Mouse (Mus musculus) gastrocnemius, adult 8-10 months (tissue): ENCODE measurements around the gene Ndufs1. TPM values are rescaled to one million over a fixed set of nuclear protein-coding genes. Genes with fewer than 3 reads are reported as not detected.

Experiments used
- DNase-seq, 2 experiments: peaks; one replicate each; pipeline ENCODE4 v3.0.0; 2022; ENCODE audit warnings: low spot score in 2 of 2
- total RNA-seq, 4 experiments: library from RNA; stranded (reverse); gene quantifications; 2 replicates each; pipeline ENCODE4 v1.2.4; 2022

Ndufs1 gene
- total RNA-seq = 100 to 1,000 TPM; 316 to 359 (median 349) TPM

DNA sequence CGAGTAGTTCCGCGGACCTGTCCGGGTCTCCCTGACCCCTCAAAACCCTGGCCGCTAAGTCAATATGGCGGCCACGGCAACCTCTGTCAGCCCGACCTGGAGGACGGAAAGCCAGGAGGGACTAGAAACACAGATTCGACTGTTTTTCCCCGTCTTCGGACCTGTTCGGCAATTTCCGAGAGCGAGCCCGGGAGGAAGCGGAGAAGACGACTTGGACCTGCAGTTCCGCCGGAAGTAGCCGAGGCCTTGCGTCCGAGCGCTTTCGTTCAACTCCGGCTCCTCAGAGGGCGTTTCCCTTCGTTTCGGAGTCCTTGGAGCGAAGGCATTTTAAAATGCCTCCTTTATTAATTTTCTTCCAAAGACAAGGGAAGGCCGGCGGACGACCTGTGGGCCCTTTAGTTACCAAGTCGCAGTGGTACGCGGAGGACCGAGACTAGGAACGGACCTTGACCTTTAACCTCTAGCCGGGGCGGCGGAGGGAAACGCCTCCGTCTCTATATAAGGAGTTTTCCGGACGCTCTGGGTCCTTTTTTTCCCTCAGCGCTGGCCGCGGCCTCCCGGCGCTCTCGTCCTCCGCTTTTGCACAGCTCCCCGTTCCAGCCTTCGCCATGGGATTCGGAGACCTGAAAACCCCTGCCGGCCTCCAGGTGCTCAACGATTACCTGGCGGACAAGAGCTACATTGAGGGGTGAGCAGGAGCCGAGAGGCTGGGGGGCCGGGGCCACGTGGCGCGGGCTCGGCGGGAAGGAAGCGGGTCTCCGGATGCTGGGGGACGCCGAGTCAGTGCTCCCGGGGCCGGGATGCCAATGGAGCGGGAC lies at the start of gene Ndufs1, which contains the start of gene Eef1b2:
Ndufs1 (minus strand) TSS at position 230 of the 818 bp plus-strand sequence.
Eef1b2 (plus strand) TSS at position 222 of the 818 bp plus-strand sequence.
- peak; percentile 94 for DNase-seq

GRCm38 (mm10) chr1:63225890-63226289 lies 49.3 kb upstream of the Ndufs1 start:
- DNase-seq = no peak

DNA sequence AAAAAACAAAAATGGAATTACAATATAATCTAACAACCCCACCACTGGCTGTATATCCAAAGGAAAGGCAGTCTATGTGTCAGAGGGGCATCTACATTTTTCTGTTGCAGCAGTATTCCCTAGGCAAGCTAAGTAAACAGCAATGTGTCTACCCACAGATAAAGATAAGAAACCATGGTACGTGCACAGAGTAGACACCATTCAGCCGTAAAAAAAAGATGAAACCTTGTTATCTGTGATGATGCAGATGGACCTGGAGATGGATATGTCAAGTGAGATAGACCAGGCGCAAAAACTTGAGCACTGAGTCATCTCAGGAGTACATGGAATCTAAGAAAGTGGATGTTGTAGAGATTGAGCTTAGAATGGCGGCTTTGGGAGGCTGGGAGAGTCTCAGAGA lies 48.4 kb upstream of the Ndufs1 start:
- DNase-seq = no peak

DNA sequence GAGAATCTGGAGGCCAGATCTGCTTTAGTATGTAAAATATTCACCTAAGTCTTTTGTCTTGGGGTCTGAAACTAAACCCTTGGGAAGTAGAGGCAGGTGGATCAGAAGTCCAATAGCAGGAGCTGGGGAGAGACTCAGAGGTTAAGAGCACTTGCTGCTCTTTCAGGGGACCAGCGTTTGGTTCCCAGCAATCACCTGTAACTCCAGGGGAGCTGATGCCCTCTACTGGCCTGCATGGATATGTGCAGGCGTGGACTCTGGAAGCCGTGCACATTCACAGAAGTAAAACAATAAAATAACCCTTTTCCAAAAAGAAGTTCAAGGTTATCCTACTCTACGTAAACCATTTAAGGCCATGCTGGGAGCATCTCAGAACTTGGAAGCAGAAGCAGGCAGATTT lies 42.6 kb upstream of the Ndufs1 start:
- DNase-seq = no peak

- DNase-seq = no peak
These were observed 38.0 kb upstream of the Ndufs1 start for GRCm38 (mm10) chr1:63214631-63215030.

- no peak for DNase-seq
These were observed 37.6 kb upstream of the Ndufs1 start, which contains the start of gene Gpr1 for GRCm38 (mm10) chr1:63214271-63214558. Gene Gpr1 (minus strand): TSS chr1:63214543.

- no peak for DNase-seq
These were observed 37.0 kb upstream of the Ndufs1 start for GRCm38 (mm10) chr1:63213478-63214270.

DNA sequence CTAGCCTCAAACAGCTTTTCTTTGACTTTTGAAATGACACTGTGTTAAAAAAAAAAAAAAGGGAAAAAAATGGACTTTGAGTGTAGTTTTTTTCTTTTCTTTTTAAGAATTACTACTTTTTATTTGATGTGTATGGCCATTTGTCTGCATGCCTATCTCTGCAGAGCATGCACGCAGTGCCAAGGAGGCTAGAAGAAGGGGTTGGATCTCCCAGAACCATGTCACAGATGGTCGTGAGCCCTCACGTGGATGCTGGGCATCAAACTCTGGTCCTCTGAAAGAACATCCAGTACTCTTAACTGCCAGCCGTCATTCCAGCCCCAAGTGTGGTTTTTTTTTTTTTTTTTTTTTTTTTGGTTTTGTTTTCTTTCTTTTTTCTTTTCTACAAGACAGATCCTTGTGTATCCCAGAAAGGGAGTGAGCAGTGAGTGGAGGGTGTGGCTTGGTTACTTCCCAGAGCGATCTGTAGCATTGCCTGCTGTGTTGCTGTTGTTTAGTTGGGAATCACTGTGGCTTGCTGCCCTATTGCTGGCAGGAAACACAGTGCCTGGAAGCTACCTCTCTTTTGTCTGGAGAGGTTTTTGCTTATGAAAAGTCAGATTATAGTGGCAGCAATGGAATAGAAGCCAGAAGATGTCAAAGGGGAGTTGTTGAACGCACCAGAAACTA lies 33.4 kb upstream of the Ndufs1 start:
- no peak for DNase-seq

DNA sequence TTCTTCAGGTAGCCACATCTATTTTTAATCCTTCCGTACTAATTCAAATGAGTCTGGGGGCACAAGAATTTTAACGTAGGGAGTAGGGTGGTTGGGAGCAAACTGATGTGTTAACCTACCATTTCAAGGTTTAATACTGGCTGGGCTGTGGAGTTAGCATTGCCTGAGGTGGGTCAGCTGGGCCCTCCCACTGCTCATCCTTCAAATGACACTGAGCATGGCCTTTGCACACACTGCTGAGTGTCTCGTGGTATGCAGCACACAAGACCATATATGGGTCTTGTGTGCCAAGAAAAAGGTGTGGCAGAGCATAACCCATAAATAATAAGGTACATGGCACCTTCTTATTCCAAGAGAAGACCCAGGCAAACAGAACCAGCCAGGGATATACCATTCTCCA lies 31.0 kb upstream of the Ndufs1 start:
- DNase-seq = no peak

DNA sequence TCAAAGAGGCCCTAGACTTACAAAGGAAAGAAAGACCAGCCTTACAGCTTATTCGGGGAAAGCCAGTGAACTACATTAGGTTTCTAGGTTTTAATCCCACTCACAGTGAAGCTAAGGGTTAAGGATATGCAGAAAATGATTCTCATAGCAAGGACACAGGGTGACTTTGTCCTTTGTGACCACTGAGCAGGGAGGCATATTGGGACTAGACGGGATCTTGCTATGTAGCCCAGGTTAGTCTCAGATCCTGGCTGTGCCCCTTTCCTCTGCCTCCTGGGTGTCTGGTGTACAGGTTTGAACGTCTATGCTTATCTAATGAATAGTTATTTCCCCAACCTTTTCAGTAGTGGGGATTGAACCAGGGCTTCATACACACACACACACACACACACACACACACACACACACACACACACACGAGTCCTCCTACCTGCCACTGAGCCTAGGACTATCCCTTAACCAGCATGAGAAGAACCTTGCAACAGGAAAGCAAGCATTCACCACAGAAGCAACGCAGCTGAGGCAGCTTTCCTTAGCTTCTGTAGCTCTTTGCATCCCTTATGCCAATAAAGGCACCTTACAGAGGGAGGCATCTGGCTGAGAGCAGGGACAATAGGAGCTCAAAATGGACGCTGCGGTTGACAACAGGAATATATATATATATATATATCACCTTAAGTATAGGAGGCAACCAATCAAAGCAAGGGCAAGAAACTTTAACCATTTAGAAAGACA lies 28.2 kb upstream of the Ndufs1 start:
- no peak for DNase-seq

DNA sequence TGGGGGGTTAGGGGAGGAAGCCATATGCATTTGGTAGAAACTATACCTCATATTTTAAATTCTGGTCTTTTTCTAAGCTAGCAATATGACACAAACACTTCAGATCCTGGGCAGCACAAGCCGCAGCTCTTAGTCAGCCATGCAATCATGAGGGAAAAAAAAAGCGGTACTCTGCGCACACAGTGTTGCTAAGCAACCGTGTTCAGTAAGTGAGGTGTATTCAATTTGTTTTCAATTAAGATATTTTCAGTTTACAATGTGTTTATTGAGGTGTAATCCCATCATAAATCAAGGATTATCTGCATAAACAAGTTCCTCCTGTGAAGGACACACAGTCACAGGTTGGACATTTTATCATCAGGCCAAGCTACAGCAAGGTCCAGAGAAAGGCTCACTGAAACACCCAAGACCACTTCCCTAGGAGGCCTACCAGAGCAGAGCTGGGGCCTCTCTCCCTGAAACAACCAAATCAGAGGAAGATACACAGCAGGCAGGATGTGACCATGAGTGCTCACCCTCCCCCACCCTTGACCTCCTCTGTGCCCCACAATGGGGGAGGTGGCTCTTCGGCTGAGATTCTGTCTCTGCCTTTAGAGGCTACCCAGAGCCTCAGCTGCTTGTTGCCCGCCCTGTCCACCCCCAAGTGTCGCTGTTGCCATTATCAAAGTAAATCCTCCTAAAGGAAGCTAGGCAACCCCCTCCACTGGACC lies 27.5 kb upstream of the Ndufs1 start:
- DNase-seq = no peak

- no peak for DNase-seq
These were observed 26.8 kb upstream of the Ndufs1 start for GRCm38 (mm10) chr1:63203471-63203870.

- no peak for DNase-seq
These were observed 25.0 kb upstream of the Ndufs1 start for GRCm38 (mm10) chr1:63201672-63202071.

GRCm38 (mm10) chr1:63200322-63200721 lies 23.7 kb upstream of the Ndufs1 start:
- no peak for DNase-seq

GRCm38 (mm10) chr1:63199387-63199786 lies 22.8 kb upstream of the Ndufs1 start:
- no peak for DNase-seq

DNA sequence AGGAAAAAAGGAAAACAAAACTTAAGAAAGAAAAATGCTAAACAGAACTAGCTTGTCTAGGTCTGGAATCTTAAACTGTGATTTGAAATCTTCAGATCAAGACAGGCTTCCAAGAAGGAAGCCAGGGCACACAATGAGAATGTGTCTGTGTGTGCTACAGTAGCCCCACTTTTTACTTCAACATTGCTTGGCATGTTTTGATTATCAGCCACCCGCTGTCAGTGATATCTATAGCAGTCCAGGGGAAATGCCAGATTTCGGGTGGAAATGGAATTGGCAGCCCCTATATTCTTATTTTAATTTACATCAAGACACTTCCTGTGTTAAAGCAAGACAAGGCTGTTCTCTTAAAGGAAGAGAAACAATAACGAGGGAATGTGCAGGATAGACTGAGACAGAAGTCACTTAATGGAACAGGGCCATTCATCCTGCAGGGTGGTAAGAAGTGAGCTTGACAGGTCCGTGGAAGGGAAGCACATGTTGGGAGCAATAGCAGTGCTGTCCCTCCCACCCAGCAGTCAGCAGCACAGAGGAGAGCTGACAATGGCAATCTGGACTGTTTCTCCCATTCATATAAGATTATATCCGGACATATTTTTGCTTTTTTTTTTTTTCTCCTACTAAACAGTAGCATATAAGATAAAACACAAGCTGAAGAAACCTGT lies 19.3 kb upstream of the Ndufs1 start:
- DNase-seq = no peak

- DNase-seq = no peak
These were observed 15.9 kb upstream of the Ndufs1 start for GRCm38 (mm10) chr1:63192306-63193065.

DNA sequence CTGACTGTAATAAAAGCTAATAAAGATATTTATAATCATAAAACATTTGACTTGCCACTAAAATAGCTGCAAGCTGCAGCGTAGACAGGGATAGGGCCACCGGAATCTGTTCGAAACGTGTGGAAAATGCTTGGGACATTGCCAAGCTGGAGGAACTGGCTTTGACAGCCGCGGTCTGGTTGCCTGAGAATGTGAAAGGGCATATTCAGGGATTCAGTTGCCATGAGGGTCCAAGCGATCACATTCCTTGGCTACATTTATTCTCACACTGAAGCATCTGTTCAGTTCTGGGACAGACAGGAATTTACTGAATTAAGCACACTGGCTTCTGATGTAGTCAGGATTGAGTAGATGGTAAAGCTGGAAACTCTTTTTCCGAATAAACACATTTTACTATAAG lies 14.2 kb upstream of the Ndufs1 start:
- no peak for DNase-seq

- no peak for DNase-seq
These were observed 11.9 kb upstream of the Ndufs1 start for GRCm38 (mm10) chr1:63188536-63188935.
